Mouse (Mus musculus) midbrain, embryonic 16.5 days (tissue): ENCODE measurements at regions not wholly inside any gene's neighbourhood (a gene's known extent, or its start where the extent isn't known, plus 50 kb on each side); places are given as distances from the start of the nearest gene placed in this dataset.

ENCODE experiments used
- ATAC-seq: fragments of 200-750 bp; cut with Nextera tagmentation; 2 replicates; pipeline ENCODE4 v1.8.0; 2017; ENCODE audit warnings: moderate TSS enrichment
- H3K27ac ChIP-seq: fragments of 300-500 bp; sonication (generic); 2 replicates; pipeline ENCODE4 v1.5.1; 2014; ENCODE audit warnings: mild to moderate bottlenecking, low read length, mixed read lengths
- H3K27me3 ChIP-seq: fragments of 300-500 bp; sonication (generic); 2 replicates; pipeline ENCODE4 v1.6.1; 2014; ENCODE audit warnings: low read depth, low read length, mixed read lengths; ENCODE audit not compliant: control insufficient read depth, insufficient read depth
- H3K36me3 ChIP-seq: fragments of 300-500 bp; sonication (generic); 2 replicates; pipeline ENCODE4 v1.6.1; 2014; ENCODE audit warnings: mild to moderate bottlenecking, low read length, moderate library complexity, mixed read lengths; ENCODE audit not compliant: control insufficient read depth, insufficient read depth
- H3K4me1 ChIP-seq: fragments of 300-500 bp; sonication (generic); 2 replicates; pipeline ENCODE4 v1.6.1; 2014; ENCODE audit warnings: mild to moderate bottlenecking, low read length, mixed read lengths; ENCODE audit not compliant: control insufficient read depth, insufficient read depth
- H3K4me2 ChIP-seq: fragments of 300-500 bp; sonication (generic); 2 replicates; pipeline ENCODE4 v1.6.1; 2014; ENCODE audit warnings: mild to moderate bottlenecking, low read length, mixed read lengths
- H3K4me3 ChIP-seq: fragments of 300-500 bp; sonication (generic); 2 replicates; pipeline ENCODE4 v1.5.1; 2014; ENCODE audit warnings: low read depth, mild to moderate bottlenecking, low read length, moderate library complexity, mixed read lengths
- H3K9ac ChIP-seq: fragments of 300-500 bp; sonication (generic); 2 replicates; pipeline ENCODE4 v1.6.1; 2014; ENCODE audit warnings: low read depth, low read length, mixed read lengths
- H3K9me3 ChIP-seq: fragments of 300-500 bp; sonication (generic); replicated peaks from 2 replicates; pipeline ENCODE4 v1.6.1; 2014; ENCODE audit warnings: mild to moderate bottlenecking, low read length, mixed read lengths; ENCODE audit not compliant: control insufficient read depth, poor library complexity, severe bottlenecking
- WGBS: fragments of 180-500 bp; shearing (Covaris S2); extraction: QIAGEN DNeasy Blood & Tissue Kit; methylation state at CpG from one replicate; pipeline ENCODE4 v1.1.7; 2014; 5-methylcytosine and 5-hydroxymethylcytosine counted together

DNA sequence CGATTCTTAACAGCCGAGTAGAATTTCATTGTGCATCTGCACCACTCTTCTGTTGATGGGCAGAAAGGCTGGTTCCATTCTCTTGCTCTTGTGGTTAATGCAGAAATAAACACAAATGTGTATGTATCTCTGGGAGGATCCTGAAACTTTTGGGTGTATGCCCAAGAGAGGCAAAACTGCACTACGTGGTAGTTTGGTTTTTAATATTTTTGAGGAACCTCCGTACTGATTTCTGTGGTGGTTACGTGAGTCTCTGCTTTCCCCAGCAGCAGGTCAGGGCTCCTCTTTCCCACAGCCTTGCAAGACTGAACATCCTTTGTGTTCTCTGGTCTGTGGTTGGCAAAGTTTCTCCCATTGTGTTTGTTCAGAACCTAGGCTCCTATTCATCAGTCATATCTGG is 198.9 kb upstream of the Ubash3b start:
- 74% methylated on average over 5 of the region's 5 CpGs for WGBS

DNA sequence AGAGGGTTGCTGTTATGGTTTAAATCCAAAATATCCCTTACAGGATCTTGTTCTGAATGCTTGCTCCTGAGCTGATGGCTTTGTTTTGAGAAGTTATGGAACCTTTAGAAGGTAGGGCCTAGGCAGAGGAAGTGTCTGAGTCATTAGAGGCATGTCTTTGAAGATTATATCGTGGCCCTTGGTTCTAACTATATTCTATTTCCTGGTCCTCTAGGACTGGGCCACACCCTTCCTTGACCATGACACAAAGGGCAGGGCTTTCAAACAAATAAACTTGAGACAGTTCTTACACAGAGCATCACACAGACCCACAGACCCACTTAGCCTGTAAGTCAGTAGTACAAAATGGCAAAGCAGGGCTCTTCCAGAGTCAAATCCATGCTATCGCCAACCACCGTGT is 197.8 kb upstream of the Ubash3b start:
- ATAC-seq, result no peak
- no peak overlapping the region for H3K4me3 ChIP-seq
- no peaks in the 10 kb centered on the region for H3K27me3 ChIP-seq
- 91% methylated on average over 3 of the region's 3 CpGs for WGBS
- H3K9ac ChIP-seq, result no peak overlapping the region
- no peaks in the 10 kb centered on the region for H3K9me3 ChIP-seq
- no peaks in the 10 kb centered on the region for H3K4me1 ChIP-seq
- H3K4me2 ChIP-seq, result no peak overlapping the region
- no peak overlapping the region for H3K27ac ChIP-seq
- no peaks in the 10 kb centered on the region for H3K36me3 ChIP-seq

More for the DNA sequence above, 198.9 kb upstream of the Ubash3b start:
- Histone ChIP-seq H3K4me1 (no peaks in the 10 kb centered on the region), H3K36me3 (no peaks in the 10 kb centered on the region), H3K4me3 (no peak overlapping the region), H3K27me3 (no peaks in the 10 kb centered on the region), H3K27ac (no peak overlapping the region), H3K9ac (no peak overlapping the region), H3K9me3 (no peaks in the 10 kb centered on the region), H3K4me2 (no peak overlapping the region)
- no peak for ATAC-seq

DNA sequence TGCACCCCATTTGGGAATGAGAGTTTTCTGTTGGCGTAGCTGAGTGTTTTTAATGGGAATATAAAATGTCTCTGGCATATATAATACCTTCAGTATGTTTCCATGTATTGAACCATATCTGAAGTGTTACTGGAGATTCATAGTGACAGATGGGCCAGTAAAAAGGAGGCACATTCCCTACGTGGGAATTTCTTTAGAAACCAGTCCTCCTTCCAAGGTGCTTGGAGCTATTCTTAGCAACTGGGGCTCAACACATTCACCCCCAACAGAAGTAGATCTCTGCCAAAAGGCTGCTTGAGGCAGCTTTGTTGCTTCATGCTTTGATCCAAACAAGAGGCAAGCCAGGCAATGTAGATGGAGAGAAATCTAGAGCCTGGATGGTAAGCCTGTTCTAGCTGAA is 183.8 kb upstream of the Ubash3b start:
- Histone ChIP-seq H3K4me3 (no peak overlapping the region), H3K27me3 (no peaks in the 10 kb centered on the region), H3K9ac (no peak overlapping the region), H3K4me1 (no peaks in the 10 kb centered on the region), H3K9me3 (no peaks in the 10 kb centered on the region), H3K27ac (no peak overlapping the region), H3K4me2 (no peak overlapping the region), H3K36me3 (no peaks in the 10 kb centered on the region)
- WGBS, result 75% methylated on average over 2 of the region's 2 CpGs
- ATAC-seq, result no peak

DNA sequence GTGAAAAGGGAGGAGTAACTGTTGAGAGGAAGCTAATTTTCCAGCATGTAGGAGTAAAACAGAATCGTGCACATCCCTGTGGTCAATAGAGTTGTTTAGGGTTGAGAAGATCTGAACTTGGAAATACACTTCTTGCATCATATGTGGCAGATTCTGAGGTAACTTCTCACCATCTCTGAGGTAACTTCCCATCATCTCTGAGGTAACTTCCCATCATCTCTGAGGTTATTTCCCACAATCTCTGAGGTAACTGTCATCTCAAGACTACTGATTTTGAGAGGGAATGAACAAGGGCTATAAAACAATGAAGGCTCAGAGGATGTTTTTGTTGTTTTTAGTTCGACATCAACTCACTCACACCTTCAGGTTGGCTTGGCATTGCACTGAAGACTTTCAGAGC is 175.9 kb upstream of the Ubash3b start:
- Histone ChIP-seq H3K9me3 (no peaks in the 10 kb centered on the region), H3K27ac (no peak overlapping the region), H3K4me2 (no peak overlapping the region), H3K9ac (no peak overlapping the region), H3K27me3 (no peaks in the 10 kb centered on the region), H3K4me3 (no peak overlapping the region), H3K36me3 (no peaks in the 10 kb centered on the region), H3K4me1 (peaks cover 8% of the 10 kb centered on the region; the same call in 1 of the 2 replicates)
- WGBS, result 92% methylated on average over 2 of the region's 2 CpGs
- no peak for ATAC-seq

DNA sequence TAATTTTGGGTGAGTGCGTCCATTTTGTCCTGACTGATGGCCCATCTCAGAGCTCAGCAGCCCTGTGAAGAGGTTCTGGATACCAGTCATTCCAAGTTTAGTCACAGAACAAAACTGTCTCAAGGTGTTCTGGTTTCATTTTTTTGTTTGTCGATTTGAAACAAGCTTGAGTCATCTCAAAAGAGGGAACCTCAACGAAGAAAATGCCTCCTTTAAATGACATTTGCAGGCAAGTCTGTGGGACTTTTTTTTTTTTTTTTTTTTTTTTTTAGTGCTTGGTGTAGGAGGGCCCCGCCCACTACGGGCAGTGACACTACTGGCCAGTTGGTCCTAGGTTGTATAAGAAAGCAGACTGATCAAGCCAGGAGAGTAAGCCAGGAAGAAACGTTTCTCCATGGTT is 175.3 kb upstream of the Ubash3b start:
- no peaks in the 10 kb centered on the region for H3K36me3 ChIP-seq
- H3K27me3 ChIP-seq, result no peaks in the 10 kb centered on the region
- peaks cover 8% of the 10 kb centered on the region; the same call in 1 of the 2 replicates for H3K4me1 ChIP-seq
- no peak for ATAC-seq
- H3K4me2 ChIP-seq, result no peak overlapping the region
- H3K9ac ChIP-seq, result no peak overlapping the region
- 89% methylated on average over 6 of the region's 6 CpGs for WGBS
- H3K4me3 ChIP-seq, result no peak overlapping the region
- H3K9me3 ChIP-seq, result no peaks in the 10 kb centered on the region
- H3K27ac ChIP-seq, result no peak overlapping the region

DNA sequence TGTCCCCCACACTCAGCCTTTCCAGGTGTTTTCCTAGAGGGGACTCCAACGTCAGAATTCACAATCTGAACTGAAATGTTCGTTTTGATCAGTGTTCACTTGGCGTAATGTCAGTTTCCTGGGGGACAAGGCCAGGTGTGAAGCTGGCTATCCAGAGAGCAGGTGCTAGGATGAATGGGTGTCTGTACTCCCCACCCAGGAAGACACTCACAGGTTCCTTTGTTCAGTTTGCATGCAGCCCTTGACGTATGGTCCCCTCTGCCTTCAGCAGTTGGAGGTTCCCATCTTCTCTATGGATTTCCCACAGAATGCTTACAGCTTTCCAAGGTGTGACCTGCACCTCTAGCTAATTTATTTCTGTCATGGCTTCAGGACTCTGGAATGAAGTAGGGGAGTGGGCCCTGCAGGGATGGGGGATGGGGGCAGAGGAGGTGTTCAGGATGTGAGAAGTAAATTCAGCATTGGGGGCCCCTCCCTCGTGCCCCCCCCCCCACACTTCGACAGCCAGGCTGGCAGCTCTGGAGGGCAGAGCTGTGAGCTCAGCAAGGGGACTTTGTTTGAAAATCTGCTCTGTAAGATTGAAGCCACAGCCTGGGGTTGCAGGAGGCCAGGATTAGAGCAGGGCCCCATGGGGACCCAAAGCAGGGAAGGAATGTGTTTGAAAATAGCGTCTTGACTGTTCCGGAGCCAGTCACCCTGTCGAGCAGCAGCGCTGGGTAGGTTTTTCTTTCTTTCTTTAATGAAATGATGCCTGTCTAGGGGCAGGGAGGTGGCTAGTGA is 173.2 kb upstream of the Ubash3b start:
- Histone ChIP-seq H3K27me3 (no peaks in the 10 kb centered on the region), H3K36me3 (no peaks in the 10 kb centered on the region), H3K9me3 (no peaks in the 10 kb centered on the region), H3K4me2 (no peak overlapping the region; the same call in 1 of the 2 replicates), H3K4me1 (peaks cover 8% of the 10 kb centered on the region; the same call in 1 of the 2 replicates), H3K4me3 (no peak overlapping the region), H3K9ac (peak overlapping the region; percentile 35; the same call in 1 of the 2 replicates), H3K27ac (peak overlapping the region; percentile 78)
- peak; percentile 54; the same call in 1 of the 2 replicates for ATAC-seq
- WGBS, result 12% methylated on average over 10 of the region's 10 CpGs

DNA sequence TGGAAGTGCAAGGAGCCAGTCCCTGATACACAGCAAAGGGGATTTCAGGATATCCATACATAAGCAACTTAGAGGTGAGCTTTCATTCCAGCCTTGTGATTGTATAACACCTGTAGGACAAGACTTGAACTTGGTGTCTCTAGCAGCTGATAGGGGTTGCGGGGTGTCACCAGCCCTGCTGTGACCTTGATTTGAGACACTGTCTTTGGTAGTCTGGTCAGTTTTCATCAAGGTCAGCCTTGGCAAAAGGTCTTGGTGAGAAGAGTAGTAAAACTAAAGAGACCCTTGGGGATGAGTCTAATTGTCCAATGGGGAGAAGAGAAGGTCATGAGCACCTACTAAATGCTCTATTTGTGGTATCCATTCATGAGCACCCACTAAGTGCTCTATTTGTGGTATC is 172.0 kb upstream of the Ubash3b start:
- Histone ChIP-seq H3K9me3 (no peaks in the 10 kb centered on the region), H3K4me1 (peaks cover 8% of the 10 kb centered on the region; the same call in 1 of the 2 replicates), H3K4me2 (no peak overlapping the region), H3K9ac (no peak overlapping the region), H3K4me3 (no peak overlapping the region), H3K27ac (no peak overlapping the region), H3K27me3 (no peaks in the 10 kb centered on the region), H3K36me3 (no peaks in the 10 kb centered on the region)
- no peak for ATAC-seq
- 97% methylated on average over 1 of the region's 1 CpGs for WGBS

DNA sequence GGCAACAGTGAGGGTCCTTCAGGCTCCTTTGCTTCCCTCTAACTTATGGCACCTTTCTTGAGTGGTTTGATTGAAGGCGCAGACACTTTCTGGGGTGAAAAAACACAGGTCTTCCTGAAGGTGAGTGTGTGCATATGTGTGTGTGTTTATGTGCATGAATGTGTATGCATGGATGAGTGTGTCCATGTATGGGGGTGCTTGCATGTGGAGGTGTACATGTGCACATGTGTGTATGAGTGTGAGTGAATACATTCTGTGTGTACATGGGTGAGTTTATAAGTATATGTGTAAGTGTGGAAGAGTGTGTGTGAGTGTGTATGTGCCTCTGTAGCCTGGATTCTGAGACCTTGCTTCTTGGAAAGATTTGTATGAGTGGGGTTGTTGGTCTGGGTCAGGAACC is 167.5 kb upstream of the Ubash3b start:
- 100% methylated on average over 1 of the region's 1 CpGs for WGBS
- ATAC-seq, result no peak
- Histone ChIP-seq H3K4me3 (0 out of 2 replicates have a peak overlapping the region, but pooled peaks have one; percentile 21), H3K27ac (peak overlapping the region; percentile 6; the same call in 1 of the 2 replicates), H3K4me2 (peak overlapping the region; percentile 42), H3K36me3 (no peaks in the 10 kb centered on the region), H3K27me3 (no peaks in the 10 kb centered on the region), H3K9ac (no peak overlapping the region; the same call in 1 of the 2 replicates), H3K4me1 (peaks cover 15% of the 10 kb centered on the region), H3K9me3 (no peaks in the 10 kb centered on the region)

DNA sequence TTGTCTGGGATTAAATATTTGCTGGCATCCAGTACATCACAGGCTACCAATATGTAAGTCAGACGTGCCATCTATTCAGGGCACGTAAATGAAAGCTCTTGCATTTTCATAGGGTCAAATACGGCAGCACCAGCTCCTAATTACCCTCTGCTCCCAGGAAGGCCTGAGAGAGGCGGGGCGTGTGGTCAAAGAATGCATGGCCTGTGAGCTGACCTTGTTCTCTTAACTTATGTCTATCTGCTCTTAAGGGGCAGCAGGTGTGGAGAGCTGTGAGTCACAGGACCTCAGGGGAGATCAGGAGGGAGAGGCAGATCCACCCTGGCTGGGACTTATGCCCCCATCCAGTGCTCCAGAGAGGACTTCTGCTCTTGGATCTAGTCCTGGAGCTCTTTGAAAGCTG is 167.0 kb upstream of the Ubash3b start:
- Histone ChIP-seq H3K9me3 (no peaks in the 10 kb centered on the region), H3K27me3 (no peaks in the 10 kb centered on the region), H3K4me2 (peak overlapping the region; percentile 42), H3K4me3 (peak overlapping the region; percentile 21), H3K9ac (peak overlapping the region; percentile 55; the same call in 1 of the 2 replicates), H3K27ac (peak overlapping the region; percentile 38; the same call in 1 of the 2 replicates), H3K4me1 (peaks cover 15% of the 10 kb centered on the region), H3K36me3 (no peaks in the 10 kb centered on the region)
- 23% methylated on average over 5 of the region's 5 CpGs for WGBS
- no peak for ATAC-seq
